Mouse (Mus musculus) heart, embryonic 11.5 days (tissue): ENCODE results near the gene Fam160b1. TPM values are rescaled to one million over a fixed set of nuclear protein-coding genes. Genes with fewer than 3 reads are reported as not detected.

Experiments
- ATAC-seq: fragments of 200-750 bp; cut with Nextera tagmentation; replicated peaks from 2 replicates; pipeline ENCODE4 v1.8.0; 2017; ENCODE audit warnings: moderate library complexity; ENCODE audit not compliant: insufficient number of reproducible peaks, low FRiP score, low TSS enrichment
- H3K27ac ChIP-seq: fragments of 300-500 bp; sonication (generic); 2 replicates; pipeline ENCODE4 v1.5.1; 2014; ENCODE audit warnings: mild to moderate bottlenecking, low read depth, low read length
- H3K27me3 ChIP-seq: fragments of 300-500 bp; sonication (generic); 2 replicates; pipeline ENCODE4 v1.6.1; 2014; ENCODE audit warnings: mild to moderate bottlenecking, low read length, mixed read lengths; ENCODE audit not compliant: control insufficient read depth, insufficient read depth
- H3K36me3 ChIP-seq: fragments of 300-500 bp; sonication (generic); 2 replicates; pipeline ENCODE4 v1.6.1; 2014; ENCODE audit warnings: mild to moderate bottlenecking, low read length, moderate library complexity, mixed read lengths; ENCODE audit not compliant: control insufficient read depth, insufficient read depth
- H3K4me1 ChIP-seq: fragments of 300-500 bp; sonication (generic); 2 replicates; pipeline ENCODE4 v1.6.1; 2014; ENCODE audit warnings: low read length; ENCODE audit not compliant: control insufficient read depth, insufficient read depth
- H3K4me2 ChIP-seq: fragments of 300-500 bp; sonication (generic); 2 replicates; pipeline ENCODE4 v1.6.1; 2014; ENCODE audit warnings: mild to moderate bottlenecking, moderate library complexity
- H3K4me3 ChIP-seq: fragments of 300-500 bp; sonication (generic); 2 replicates; pipeline ENCODE4 v1.5.1; 2014; ENCODE audit warnings: low read depth, low read length
- H3K9ac ChIP-seq: fragments of 300-500 bp; sonication (generic); 2 replicates; pipeline ENCODE4 v1.6.1; 2014; ENCODE audit warnings: mild to moderate bottlenecking, low read depth, low read length, moderate library complexity
- H3K9me3 ChIP-seq: fragments of 300-500 bp; sonication (generic); replicated peaks from 2 replicates; pipeline ENCODE4 v1.6.1; 2016; ENCODE audit warnings: low read length; ENCODE audit not compliant: control insufficient read depth
- WGBS: fragments of 180-500 bp; shearing (Covaris S2); extraction: QIAGEN DNeasy Blood & Tissue Kit; methylation state at CpG from one replicate; pipeline ENCODE4 v1.1.7; 2014; ENCODE audit not compliant: insufficient replicate concordance; 5-methylcytosine and 5-hydroxymethylcytosine counted together
- polyA plus RNA-seq: library from polyadenylated mRNA; unstranded; fragments of >200 nt; fragmentation: Nextera tagmentation; extraction: Ambion mirVana; gene quantifications from 2 replicates; pipeline ENCODE4 v1.2.1, GENCODE M21; 2014

The Fam160b1 gene
- polyA plus RNA-seq, 1 experiment from 2014 or later: 11.8 TPM

GRCm38 (mm10) chr19:57335135-57335534, 25.3 kb upstream of the Fam160b1 start:
- Histone ChIP-seq H3K27me3 (no peaks in the 10 kb centered on the region), H3K4me3 (no peak overlapping the region), H3K36me3 (no peaks in the 10 kb centered on the region), H3K9ac (no peak overlapping the region), H3K9me3 (no peaks in the 10 kb centered on the region), H3K4me2 (no peak overlapping the region), H3K27ac (no peak overlapping the region), H3K4me1 (no peaks in the 10 kb centered on the region)
- no peak for ATAC-seq
- 56% methylated on average over 8 of the region's 8 CpGs for WGBS

DNA sequence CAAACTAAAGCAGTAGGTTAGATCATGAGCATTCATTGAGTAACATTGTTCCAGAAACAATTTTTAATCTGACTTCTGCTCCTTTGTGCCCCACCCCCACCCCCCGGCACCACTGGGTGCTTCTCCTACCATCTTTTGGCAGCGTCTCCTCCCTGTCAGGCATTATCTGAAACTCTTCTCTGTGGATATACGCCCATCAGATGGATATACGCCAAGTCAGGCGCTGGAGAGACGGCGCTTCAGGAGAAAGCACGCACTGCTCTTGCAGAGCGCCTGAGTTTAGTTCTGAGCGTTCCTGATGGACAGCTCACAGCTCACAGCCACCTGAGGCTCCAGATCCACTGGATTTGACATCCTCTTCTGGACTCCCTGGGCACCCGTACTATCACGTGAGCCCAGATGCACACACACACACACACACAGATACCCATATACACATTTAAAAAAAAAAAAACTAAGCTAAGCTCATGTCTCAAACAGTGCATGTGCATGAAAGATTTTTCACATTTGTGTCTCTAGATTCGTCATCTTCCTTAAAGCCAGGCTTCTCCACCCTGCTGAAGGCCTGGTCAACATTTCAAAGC, 21.1 kb upstream of the Fam160b1 start:
- no peak for ATAC-seq
- no peak overlapping the region for H3K4me3 ChIP-seq
- no peak overlapping the region for H3K4me2 ChIP-seq
- no peaks in the 10 kb centered on the region for H3K4me1 ChIP-seq
- H3K9me3 ChIP-seq: no peaks in the 10 kb centered on the region
- H3K9ac ChIP-seq: no peak overlapping the region
- H3K27ac ChIP-seq: no peak overlapping the region
- H3K27me3 ChIP-seq: no peaks in the 10 kb centered on the region
- H3K36me3 ChIP-seq: no peaks in the 10 kb centered on the region
- 72% methylated on average over 13 of the region's 13 CpGs for WGBS

DNA sequence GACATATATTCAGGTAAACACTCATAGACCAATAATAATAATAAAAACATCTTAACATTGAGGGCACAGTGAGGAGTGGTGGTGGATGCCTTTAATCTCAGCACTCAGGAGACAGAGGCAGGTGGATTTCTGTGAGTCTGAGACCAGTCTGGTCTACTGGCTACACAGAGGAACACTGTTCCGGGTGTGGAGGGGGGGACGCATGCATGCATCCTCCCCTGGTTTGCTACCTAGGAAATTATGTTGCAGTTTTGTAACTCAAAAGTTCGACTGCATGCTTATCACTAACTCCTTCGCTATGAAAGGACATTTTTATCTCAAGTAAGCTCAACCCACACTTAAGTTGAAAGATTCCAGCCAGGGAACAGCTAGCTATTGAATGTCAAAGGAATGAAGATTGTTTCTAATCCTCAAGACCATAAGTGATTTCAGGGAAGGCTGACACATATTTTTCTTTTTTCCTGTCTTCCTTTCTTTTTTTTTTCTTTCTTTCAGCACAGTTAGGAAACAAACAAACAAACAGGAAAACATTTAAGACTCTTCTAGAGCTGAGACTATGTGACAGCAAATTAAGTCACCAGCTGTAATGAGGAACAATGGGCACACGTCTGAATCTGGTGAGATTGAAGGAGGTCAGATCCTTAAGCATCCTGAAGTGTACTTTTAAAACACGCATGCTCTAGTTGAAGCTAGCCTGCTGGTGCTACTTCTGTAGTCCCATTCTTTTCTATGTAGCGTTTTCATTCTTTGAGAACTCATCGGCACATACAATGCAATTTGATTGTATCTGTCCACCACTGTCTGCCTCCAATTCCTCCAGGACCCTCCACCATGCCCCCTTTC, 19.4 kb upstream of the Fam160b1 start:
- ATAC-seq: no peak
- H3K36me3 ChIP-seq: no peaks in the 10 kb centered on the region
- WGBS: 49% methylated on average over 8 of the region's 8 CpGs
- peaks cover 1% of the 10 kb centered on the region; the same call in 1 of the 2 replicates for H3K9me3 ChIP-seq
- no peak overlapping the region for H3K27ac ChIP-seq
- H3K27me3 ChIP-seq: no peaks in the 10 kb centered on the region
- H3K9ac ChIP-seq: no peak overlapping the region
- no peak overlapping the region for H3K4me3 ChIP-seq
- H3K4me2 ChIP-seq: no peak overlapping the region
- H3K4me1 ChIP-seq: no peaks in the 10 kb centered on the region

- no peak for ATAC-seq
These were observed 16.6 kb upstream of the Fam160b1 start for GRCm38 (mm10) chr19:57343860-57344259.

GRCm38 (mm10) chr19:57344678-57345077, 15.8 kb upstream of the Fam160b1 start:
- Histone ChIP-seq H3K4me2 (no peak overlapping the region), H3K36me3 (no peaks in the 10 kb centered on the region), H3K9me3 (peaks cover 3% of the 10 kb centered on the region; the same call in 1 of the 2 replicates), H3K4me3 (no peak overlapping the region), H3K4me1 (no peaks in the 10 kb centered on the region), H3K27ac (no peak overlapping the region), H3K27me3 (no peaks in the 10 kb centered on the region), H3K9ac (no peak overlapping the region)
- no peak for ATAC-seq
- WGBS: 72% methylated on average over 1 of the region's 1 CpGs

More at GRCm38 (mm10) chr19:57343860-57344259, 16.6 kb upstream of the Fam160b1 start:
- no peaks in the 10 kb centered on the region for H3K27me3 ChIP-seq
- H3K36me3 ChIP-seq: no peaks in the 10 kb centered on the region
- H3K4me3 ChIP-seq: no peak overlapping the region
- peaks cover 3% of the 10 kb centered on the region; the same call in 1 of the 2 replicates for H3K9me3 ChIP-seq
- WGBS: 70% methylated on average over 5 of the region's 5 CpGs
- H3K27ac ChIP-seq: no peak overlapping the region
- H3K9ac ChIP-seq: no peak overlapping the region
- no peak overlapping the region for H3K4me2 ChIP-seq
- H3K4me1 ChIP-seq: no peaks in the 10 kb centered on the region

GRCm38 (mm10) chr19:57349096-57349495, 11.4 kb upstream of the Fam160b1 start:
- H3K4me1 ChIP-seq: no peaks in the 10 kb centered on the region
- no peak overlapping the region for H3K27ac ChIP-seq
- no peaks in the 10 kb centered on the region for H3K27me3 ChIP-seq
- no peak for ATAC-seq
- H3K4me3 ChIP-seq: no peak overlapping the region
- H3K9me3 ChIP-seq: peaks cover 3% of the 10 kb centered on the region; the same call in 1 of the 2 replicates
- H3K4me2 ChIP-seq: no peak overlapping the region
- no peaks in the 10 kb centered on the region for H3K36me3 ChIP-seq
- H3K9ac ChIP-seq: no peak overlapping the region

DNA sequence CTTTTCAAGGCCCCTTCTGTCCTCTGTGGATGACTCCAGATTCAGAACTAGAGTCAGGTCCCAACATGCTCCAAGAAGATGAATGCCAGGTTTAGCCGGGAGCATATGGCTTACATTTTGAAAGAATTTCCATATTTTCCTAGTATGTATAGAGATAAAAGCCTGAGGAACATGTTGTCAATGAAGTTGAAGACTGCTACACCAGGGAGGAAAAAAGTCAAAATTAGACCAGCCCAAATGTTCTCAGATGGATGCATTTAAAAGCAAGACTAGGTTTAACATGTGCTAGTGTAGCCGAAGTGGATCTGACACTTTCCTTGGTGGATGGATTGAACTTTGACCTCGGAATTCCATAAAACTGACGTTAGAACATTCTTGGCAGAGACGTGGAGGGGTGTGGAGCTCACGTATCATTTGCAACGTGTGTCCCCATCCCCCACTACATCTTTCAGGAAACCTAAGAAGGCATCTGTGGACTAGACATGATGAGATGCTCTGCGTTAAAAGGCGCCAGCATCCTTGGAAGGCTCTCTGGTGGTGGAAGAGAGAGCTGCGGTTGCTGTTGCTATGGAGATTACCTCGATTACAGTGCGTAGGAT, 8.0 kb upstream of the Fam160b1 start:
- Histone ChIP-seq H3K27me3 (no peaks in the 10 kb centered on the region), H3K36me3 (no peaks in the 10 kb centered on the region), H3K27ac (no peak overlapping the region), H3K4me3 (no peak overlapping the region), H3K4me2 (no peak overlapping the region), H3K4me1 (peaks cover 3% of the 10 kb centered on the region), H3K9me3 (no peaks in the 10 kb centered on the region), H3K9ac (no peak overlapping the region)
- WGBS: 82% methylated on average over 12 of the region's 12 CpGs
- ATAC-seq: no peak

DNA sequence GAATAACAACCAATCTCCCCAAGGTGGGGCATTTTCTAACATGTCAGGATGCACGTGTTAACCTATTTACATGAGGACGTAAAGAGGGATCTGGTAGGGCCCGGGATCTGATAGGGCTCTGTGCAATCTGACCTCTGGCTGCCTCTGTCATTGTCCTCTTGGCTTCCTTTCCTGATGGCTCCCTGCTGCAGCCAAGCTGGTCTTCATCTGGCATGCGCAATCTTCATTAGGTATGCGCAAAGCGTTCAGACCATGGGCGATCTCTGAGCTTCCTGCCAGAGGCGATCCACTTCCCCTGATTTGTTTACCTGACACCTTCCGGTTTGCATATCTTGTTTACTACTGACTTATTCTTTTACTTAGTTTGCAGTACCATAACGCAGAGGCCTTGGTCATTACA, 7.3 kb upstream of the Fam160b1 start:
- Histone ChIP-seq H3K36me3 (no peaks in the 10 kb centered on the region), H3K27me3 (no peaks in the 10 kb centered on the region), H3K9me3 (no peaks in the 10 kb centered on the region), H3K4me3 (no peak overlapping the region), H3K4me1 (peaks cover 3% of the 10 kb centered on the region), H3K27ac (no peak overlapping the region), H3K4me2 (no peak overlapping the region), H3K9ac (no peak overlapping the region)
- ATAC-seq: no peak
- 87% methylated on average over 10 of the region's 10 CpGs for WGBS
